Mouse (Mus musculus) forebrain, embryonic 14.5 days (tissue): ENCODE measurements around the gene Ssu72. TPM values are rescaled to one million over a fixed set of nuclear protein-coding genes. Genes with fewer than 3 reads are reported as not detected.

Experiments used
- ATAC-seq: fragments of 200-750 bp; cut with Nextera tagmentation; 2 replicates; pipeline ENCODE4 v1.8.0; 2017; ENCODE audit warnings: mild to moderate bottlenecking, moderate library complexity
- DNase-seq: peaks from one replicate; pipeline ENCODE4 v3.0.0-alpha.2; 2015; ENCODE audit warnings: low spot score
- H3K27ac ChIP-seq: fragments of 300-500 bp; sonication (generic); 2 replicates; pipeline ENCODE4 v1.5.1; 2014; ENCODE audit warnings: low read depth, mild to moderate bottlenecking, control low read depth, low read length, moderate library complexity
- H3K27me3 ChIP-seq: fragments of 300-500 bp; sonication (generic); replicated peaks from 2 replicates; pipeline ENCODE4 v1.6.1; 2014; ENCODE audit warnings: low read length, control low read depth, mixed read lengths; ENCODE audit not compliant: control insufficient read depth, insufficient read depth
- H3K36me3 ChIP-seq: fragments of 300-500 bp; sonication (generic); 2 replicates; pipeline ENCODE4 v1.6.1; 2014; ENCODE audit warnings: low read length, control low read depth; ENCODE audit not compliant: control insufficient read depth, insufficient read depth
- H3K4me1 ChIP-seq: fragments of 300-500 bp; sonication (generic); 2 replicates; pipeline ENCODE4 v1.6.1; 2014; ENCODE audit warnings: antibody characterized with exemption, low read length, control low read depth; ENCODE audit not compliant: control insufficient read depth, insufficient read depth
- H3K4me2 ChIP-seq: fragments of 300-500 bp; sonication (generic); 2 replicates; pipeline ENCODE4 v1.6.1; 2014; ENCODE audit warnings: mild to moderate bottlenecking, control low read depth, low read length
- H3K4me3 ChIP-seq: fragments of 300-500 bp; sonication (generic); 2 replicates; pipeline ENCODE4 v1.5.1; 2014; ENCODE audit warnings: low read depth, low read length, control low read depth
- H3K9ac ChIP-seq: fragments of 300-500 bp; sonication (generic); 2 replicates; pipeline ENCODE4 v1.6.1; 2014; ENCODE audit warnings: mild to moderate bottlenecking, low read length, control low read depth, moderate library complexity
- H3K9me3 ChIP-seq: fragments of 300-500 bp; sonication (generic); replicated peaks from 2 replicates; pipeline ENCODE4 v1.6.1; 2016; ENCODE audit warnings: low read length, control low read depth, mixed read lengths; ENCODE audit not compliant: control insufficient read depth
- WGBS: fragments of 180-500 bp; shearing (Covaris S2); extraction: QIAGEN DNeasy Blood & Tissue Kit; methylation state at CpG from one replicate; pipeline ENCODE4 v1.1.7; 2014; 5-methylcytosine and 5-hydroxymethylcytosine counted together
- polyA plus RNA-seq: library from polyadenylated mRNA; unstranded; fragments of >200 nt; fragmentation: Nextera tagmentation; extraction: Ambion mirVana; gene quantifications from 2 replicates; pipeline ENCODE4 v1.2.1, GENCODE M21; 2014

Ssu72 gene
- polyA plus RNA-seq, 1 experiment from 2014 or later = 179 TPM

GRCm38 (mm10) chr4:155780895-155781294 lies 76.3 kb downstream of the Ssu72 start:
- Histone ChIP-seq H3K4me3 (no peak overlapping the region), H3K27me3 (no peaks in the 10 kb centered on the region), H3K4me1 (0 out of 2 replicates have a peak, but pooled peaks cover 3% of the 10 kb centered on the region), H3K27ac (no peak overlapping the region), H3K4me2 (no peak overlapping the region), H3K9ac (no peak overlapping the region), H3K9me3 (no peaks in the 10 kb centered on the region), H3K36me3 (no peaks in the 10 kb centered on the region)
- DNase-seq = no peak
- ATAC-seq = no peak
- WGBS = 50% methylated on average over 6 of the region's 6 CpGs

Other genes starting within 250 kb of the Ssu72 start
- 0.40 TPM in 1 of 2 replicates, not detected in the other for gene Tmem52, start 235.7 kb upstream of the Ssu72 start, polyA plus RNA-seq
- 1,105 and 1,139 TPM in 2 replicates for gene Gnb1, start 213.4 kb upstream of the Ssu72 start, polyA plus RNA-seq
- gene Nadk, start 142.4 kb upstream of the Ssu72 start, polyA plus RNA-seq = 106 and 120 TPM in 2 replicates
- gene Slc35e2, start 103.4 kb upstream of the Ssu72 start, polyA plus RNA-seq = 10.9 and 12.1 TPM in 2 replicates
- gene Cdk11b, start 79.9 kb upstream of the Ssu72 start, polyA plus RNA-seq = 39.9 and 42.8 TPM in 2 replicates
- gene Gm10563, start 59.4 kb upstream of the Ssu72 start, polyA plus RNA-seq = not detected in 2 replicates
- gene Mmp23, start 51.4 kb upstream of the Ssu72 start, polyA plus RNA-seq = 0.97 and 2.1 TPM in 2 replicates
- gene Mib2, start 35.6 kb upstream of the Ssu72 start, polyA plus RNA-seq = 25.2 and 34.5 TPM in 2 replicates
- gene Fndc10, start 10.5 kb upstream of the Ssu72 start, polyA plus RNA-seq = 3.2 and 3.8 TPM in 2 replicates
- 3.4 and 3.5 TPM in 2 replicates for gene Tmem240, start 30.0 kb downstream of the Ssu72 start, polyA plus RNA-seq
- gene Atad3a, start 56.3 kb downstream of the Ssu72 start, polyA plus RNA-seq = 62.0 and 70.0 TPM in 2 replicates
- gene Vwa1, start 69.9 kb downstream of the Ssu72 start, polyA plus RNA-seq = 21.8 and 24.6 TPM in 2 replicates
- gene Tmem88b, start 81.1 kb downstream of the Ssu72 start, polyA plus RNA-seq = 0.12 and 0.25 TPM in 2 replicates
- gene Ankrd65, start 85.6 kb downstream of the Ssu72 start, polyA plus RNA-seq = not detected in 2 replicates
- 274 and 313 TPM in 2 replicates for gene Mrpl20, start 98.1 kb downstream of the Ssu72 start, polyA plus RNA-seq
- gene Ccnl2, start 107.7 kb downstream of the Ssu72 start, polyA plus RNA-seq = 119 and 144 TPM in 2 replicates
- 120 and 135 TPM in 2 replicates for gene Aurkaip1, start 126.5 kb downstream of the Ssu72 start, polyA plus RNA-seq
- gene Mxra8, start 134.9 kb downstream of the Ssu72 start, polyA plus RNA-seq = 15.6 and 22.1 TPM in 2 replicates
- 10.8 and 12.4 TPM in 2 replicates for gene Dvl1, start 142.6 kb downstream of the Ssu72 start, polyA plus RNA-seq
- gene Tas1r3, start 158.6 kb downstream of the Ssu72 start, polyA plus RNA-seq = 0.46 and 0.61 TPM in 2 replicates
- 28.3 and 29.5 TPM in 2 replicates for gene Cptp, start 164.6 kb downstream of the Ssu72 start, polyA plus RNA-seq
- gene Ints11, start 164.7 kb downstream of the Ssu72 start, polyA plus RNA-seq = 94.6 and 102 TPM in 2 replicates
- 46.5 and 52.8 TPM in 2 replicates for gene Pusl1, start 187.0 kb downstream of the Ssu72 start, polyA plus RNA-seq
- 60.5 and 77.0 TPM in 2 replicates for gene Acap3, start 187.0 kb downstream of the Ssu72 start, polyA plus RNA-seq
- gene Ube2j2, start 239.0 kb downstream of the Ssu72 start, polyA plus RNA-seq = 116 and 137 TPM in 2 replicates